Mouse (Mus musculus) cerebellum, adult 2 months (tissue): ENCODE results near the gene Preb. TPM values are rescaled to one million over a fixed set of nuclear protein-coding genes. Genes with fewer than 3 reads are reported as not detected.
A peak's percentile ranks its signal among the peaks of the same experiment; 100 is the strongest.

Experiments used
- DNase-seq, 2 experiments: peaks; one replicate each; pipeline ENCODE4 v3.0.0; 2021
- H3K27ac ChIP-seq: fragments of 200-500 bp; 2 replicates; pipeline ENCODE4 v1.5.1; 2012; ENCODE audit warnings: low read length, control low read depth, inconsistent platforms; ENCODE audit not compliant: insufficient read depth
- H3K27me3 ChIP-seq: fragments of 200-500 bp; 2 replicates; pipeline ENCODE4 v1.6.1; 2012; ENCODE audit warnings: inconsistent platforms, mild to moderate bottlenecking, low read length, moderate library complexity; ENCODE audit not compliant: control insufficient read depth, insufficient read depth
- H3K4me1 ChIP-seq: fragments of 200-500 bp; 2 replicates; pipeline ENCODE4 v1.6.1; 2011; ENCODE audit warnings: low read length; ENCODE audit not compliant: control insufficient read depth, insufficient read depth
- H3K4me3 ChIP-seq: fragments of 200-500 bp; replicated peaks from 2 replicates; pipeline ENCODE3; 2011; ENCODE audit warnings: mild to moderate bottlenecking, low read depth, low read length, control low read depth; ENCODE audit not compliant: insufficient read depth
- CTCF ChIP-seq: fragments of 200-500 bp; IDR thresholded peaks from 2 replicates; pipeline ENCODE4 v1.5.1; 2011; ENCODE audit warnings: low read depth, mild to moderate bottlenecking, control low read depth, low read length, moderate library complexity, borderline replicate concordance; ENCODE audit not compliant: insufficient read depth
- POLR2A ChIP-seq: fragments of 200-500 bp; IDR thresholded peaks from 2 replicates; pipeline ENCODE4 v1.6.1; 2011; ENCODE audit warnings: low read length, control low read depth, borderline replicate concordance; ENCODE audit not compliant: insufficient read depth
- WGBS: fragments of 180-500 bp; shearing (Covaris S2); methylation state at CpG from one replicate; pipeline ENCODE4 v1.1.7; 2018; 5-methylcytosine and 5-hydroxymethylcytosine counted together
- polyA plus RNA-seq: library from polyadenylated mRNA; depleted of rRNA; stranded (reverse); fragments of >200 nt; gene quantifications from 2 replicates; pipeline ENCODE4 v1.2.3, GENCODE M21; 2012

The Preb gene
- polyA plus RNA-seq, 1 experiment = 241 TPM

- no peaks in the 10 kb centered on the region for H3K27me3 ChIP-seq
- H3K4me3 ChIP-seq = no peak overlapping the region
- no peak overlapping the region for H3K27ac ChIP-seq
- no peak for TF ChIP-seq POLR2A
- TF ChIP-seq CTCF = no peak
- 73% methylated on average over 10 of the region's 10 CpGs for WGBS
- no peak for DNase-seq
- H3K4me1 ChIP-seq = peaks cover 15% of the 10 kb centered on the region
Measured at GRCm38 (mm10) chr5:30961545-30962505, 1.7 kb upstream of the Preb start.

GRCm38 (mm10) chr5:30960814-30961213, 653 bp upstream of the Preb start:
- H3K27ac ChIP-seq = no peak overlapping the region

GRCm38 (mm10) chr5:30959198-30959854, 835 bp downstream of the Preb start:
- H3K4me1 ChIP-seq = peaks cover 33% of the 10 kb centered on the region
- no peak for TF ChIP-seq POLR2A
- no peak for TF ChIP-seq CTCF
- peak overlapping the region; percentile 73; the same call in 1 of the 2 replicates for H3K27ac ChIP-seq
- H3K4me3 ChIP-seq = peak overlapping the region; percentile 84
- no peaks in the 10 kb centered on the region for H3K27me3 ChIP-seq
- WGBS = 14% methylated on average over 19 of the region's 19 CpGs
- DNase-seq = peak in 1 of 2 experiments; percentile 23

More at GRCm38 (mm10) chr5:30960814-30961213, 653 bp upstream of the Preb start:
- TF ChIP-seq POLR2A = no peak
- TF ChIP-seq CTCF = no peak
- WGBS = 95% methylated on average over 2 of the region's 2 CpGs
- no peak for DNase-seq
- Histone ChIP-seq H3K4me3 (no peak overlapping the region), H3K4me1 (peaks cover 18% of the 10 kb centered on the region), H3K27me3 (no peaks in the 10 kb centered on the region)

GRCm38 (mm10) chr5:30957891-30958290, 2.3 kb downstream of the Preb start:
- Histone ChIP-seq H3K4me3 (no peak overlapping the region), H3K4me1 (peaks cover 45% of the 10 kb centered on the region), H3K27ac (no peak overlapping the region), H3K27me3 (no peaks in the 10 kb centered on the region)
- TF ChIP-seq POLR2A = no peak
- TF ChIP-seq CTCF = no peak
- peak; percentile 26 to 29 for DNase-seq
- WGBS = 86% methylated on average over 6 of the region's 6 CpGs

- WGBS = 31% methylated on average over 6 of the region's 6 CpGs
- peak; percentile 44 to 58 for DNase-seq
- TF ChIP-seq CTCF (no peak), POLR2A (no peak)
- Histone ChIP-seq H3K4me3 (no peak overlapping the region), H3K4me1 (peaks cover 49% of the 10 kb centered on the region), H3K27me3 (no peaks in the 10 kb centered on the region), H3K27ac (peak overlapping the region; percentile 48; the same call in 1 of the 2 replicates)
Measured at GRCm38 (mm10) chr5:30955751-30956150, 4.4 kb downstream of the Preb start.

- WGBS = 83% methylated on average over 9 of the region's 9 CpGs
- H3K4me3 ChIP-seq = no peak overlapping the region
- no peaks in the 10 kb centered on the region for H3K27me3 ChIP-seq
- H3K27ac ChIP-seq = peak overlapping the region; percentile 44; the same call in 1 of the 2 replicates
- DNase-seq = peak in 1 of 2 experiments; percentile 23
- TF ChIP-seq CTCF = no peak
- TF ChIP-seq POLR2A = no peak
- H3K4me1 ChIP-seq = peaks cover 49% of the 10 kb centered on the region
Measured at GRCm38 (mm10) chr5:30954556-30954955, 5.6 kb downstream of the Preb start.

GRCm38 (mm10) chr5:30954065-30954464, 6.1 kb downstream of the Preb start:
- Histone ChIP-seq H3K27ac (peak overlapping the region; percentile 29), H3K4me1 (peaks cover 46% of the 10 kb centered on the region), H3K4me3 (no peak overlapping the region), H3K27me3 (no peaks in the 10 kb centered on the region)
- 43% methylated on average over 6 of the region's 6 CpGs for WGBS
- no peak for TF ChIP-seq CTCF
- TF ChIP-seq POLR2A = no peak
- peak; percentile 74 to 78 for DNase-seq
